Mouse (Mus musculus) layer of hippocampus, adult 6 months (tissue): ENCODE results near the gene Btnl10. TPM values are rescaled to one million over a fixed set of nuclear protein-coding genes. Genes with fewer than 3 reads are reported as not detected.

Experiments used
- long read RNA-seq, 2 experiments: library from polyadenylated mRNA; unstranded; transcript quantifications; one replicate each; pipeline ENCODE4 v2.0.0; 2019 to 2020
- microRNA-seq: library from miRNA; unstranded; fragments of <30 nt; microRNA quantifications from one replicate; pipeline ENCODE4 v1.2.0, GENCODE M21; 2020
- polyA plus RNA-seq: library from polyadenylated mRNA; unstranded; fragments of <200 nt; fragmentation: Nextera tagmentation; gene quantifications from 2 replicates; pipeline ENCODE4 v1.2.3, GENCODE M21; 2021

Gene Btnl10
- polyA plus RNA-seq = not detected in 2 replicates
- long read RNA-seq, experiment 1 = 0 reads
- long read RNA-seq, experiment 2 = 0 reads

DNA sequence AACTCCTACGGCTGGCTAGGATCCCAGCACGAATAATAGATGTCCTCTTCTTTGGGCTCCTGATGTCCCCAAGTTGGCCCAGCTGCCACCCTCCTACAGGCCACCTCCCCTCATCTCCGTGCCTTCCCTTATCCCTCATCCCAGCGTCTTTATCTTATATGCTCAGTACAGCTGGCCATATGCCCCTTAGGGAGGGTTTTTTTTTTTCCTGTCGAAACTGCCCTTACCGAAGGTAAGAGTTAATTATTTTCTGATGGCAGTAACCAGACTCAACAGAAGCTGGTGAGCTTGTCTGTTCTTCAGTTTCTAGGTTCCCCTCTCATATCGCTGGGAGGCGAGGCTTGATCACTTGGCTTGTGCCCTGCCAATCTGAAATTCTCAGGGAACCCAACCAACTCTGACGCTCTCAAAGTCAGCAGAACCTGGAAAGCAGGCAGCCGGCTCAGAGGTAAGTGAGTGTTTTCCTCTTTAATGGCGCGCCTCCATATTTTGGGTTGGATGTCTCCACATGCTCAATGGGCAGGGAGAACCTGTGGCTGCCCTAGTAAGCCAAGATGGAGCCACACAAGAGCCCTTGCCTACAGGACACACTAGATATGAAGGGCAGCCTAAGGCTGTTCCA, at the start of gene Btnl10:
Gene Btnl10 (plus strand): TSS at position 164 of the 622 bp plus-strand sequence.

DNA sequence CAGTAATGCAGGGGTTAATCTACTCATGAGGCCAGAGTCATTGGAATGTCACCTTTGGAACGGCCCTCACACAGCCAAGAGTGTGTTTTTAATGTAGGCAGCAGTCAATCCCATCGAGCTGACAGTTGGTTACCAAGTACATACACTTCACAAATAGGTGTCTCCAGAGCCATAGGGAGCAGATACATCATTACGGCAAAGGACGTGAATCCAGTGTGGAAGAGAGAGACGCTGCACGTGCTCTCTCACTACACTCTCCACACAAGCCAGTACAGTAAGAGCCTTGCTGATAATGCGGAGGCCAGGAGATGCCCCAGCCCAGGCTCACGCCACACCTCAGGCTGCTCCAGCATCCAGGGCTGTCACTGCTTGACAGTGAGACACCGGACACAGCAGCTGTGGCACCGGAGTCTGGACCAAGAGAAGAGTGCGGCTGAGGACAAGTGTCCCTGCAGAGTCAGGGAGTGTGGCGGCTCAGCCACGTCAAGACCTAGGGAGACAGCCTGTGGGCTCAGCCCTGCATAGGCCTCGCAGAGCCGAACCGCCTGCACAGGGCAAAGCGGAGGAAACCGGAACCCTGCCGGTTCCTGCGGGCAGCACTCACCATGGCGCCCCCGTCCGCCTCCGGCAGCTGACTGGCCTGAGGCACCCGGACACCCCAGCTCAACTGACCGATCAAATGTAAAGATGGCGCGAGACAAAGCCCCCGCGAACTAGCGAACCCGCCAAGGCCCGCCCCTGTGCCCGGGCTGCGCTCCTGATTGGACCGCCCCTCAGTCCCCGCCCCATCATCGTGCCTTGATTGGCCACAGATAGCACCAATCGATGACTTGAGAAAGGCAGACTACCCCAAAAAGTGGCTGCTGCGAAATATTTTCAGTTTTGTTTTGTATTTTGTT, 13.9 kb upstream of the Btnl10 start, which contains the start of gene Zfp39:
Gene Zfp39 (minus strand): TSS at position 715 of the 899 bp plus-strand sequence.

DNA sequence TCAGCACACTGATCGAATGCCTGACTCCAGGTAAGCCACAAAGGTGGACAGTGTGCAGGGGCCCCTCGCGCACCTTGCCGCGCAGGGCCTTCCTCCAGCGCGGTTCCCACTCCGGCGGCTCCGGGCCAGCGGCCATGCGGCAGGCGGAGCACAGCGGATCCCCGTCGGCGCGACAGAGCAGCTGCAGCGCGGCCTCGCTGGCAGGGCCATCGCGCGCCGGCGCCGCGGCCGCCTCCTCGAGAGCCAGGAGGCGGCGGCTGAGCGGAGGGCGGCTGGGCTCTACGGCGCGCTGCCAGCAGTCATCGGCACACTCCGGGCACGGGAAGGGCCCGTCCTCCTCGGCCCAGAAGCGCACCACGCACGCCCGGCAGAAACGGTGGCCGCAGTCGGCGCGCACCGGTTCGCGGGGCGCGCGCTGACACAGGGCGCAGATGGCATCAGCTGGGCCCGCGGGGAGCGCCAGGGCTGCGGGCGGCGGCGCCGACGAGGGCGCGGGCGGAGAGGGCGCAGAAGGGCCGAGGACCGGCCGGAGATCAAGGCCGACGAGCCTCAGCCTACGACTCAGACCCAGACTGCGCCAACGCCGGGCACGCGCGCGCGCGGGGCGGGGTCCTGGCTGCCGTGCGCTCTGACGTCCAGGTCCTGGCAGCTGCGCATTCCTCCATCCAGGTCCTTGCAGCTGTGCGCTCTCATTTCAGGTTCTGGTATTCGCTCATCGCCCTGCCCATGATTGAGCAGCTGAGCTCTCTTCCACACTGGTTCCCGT, 20.8 kb downstream of the Btnl10 start, which contains the start of gene Rnf187:
Gene Rnf187 (minus strand): TSS at position 595 of the 766 bp plus-strand sequence.

DNA sequence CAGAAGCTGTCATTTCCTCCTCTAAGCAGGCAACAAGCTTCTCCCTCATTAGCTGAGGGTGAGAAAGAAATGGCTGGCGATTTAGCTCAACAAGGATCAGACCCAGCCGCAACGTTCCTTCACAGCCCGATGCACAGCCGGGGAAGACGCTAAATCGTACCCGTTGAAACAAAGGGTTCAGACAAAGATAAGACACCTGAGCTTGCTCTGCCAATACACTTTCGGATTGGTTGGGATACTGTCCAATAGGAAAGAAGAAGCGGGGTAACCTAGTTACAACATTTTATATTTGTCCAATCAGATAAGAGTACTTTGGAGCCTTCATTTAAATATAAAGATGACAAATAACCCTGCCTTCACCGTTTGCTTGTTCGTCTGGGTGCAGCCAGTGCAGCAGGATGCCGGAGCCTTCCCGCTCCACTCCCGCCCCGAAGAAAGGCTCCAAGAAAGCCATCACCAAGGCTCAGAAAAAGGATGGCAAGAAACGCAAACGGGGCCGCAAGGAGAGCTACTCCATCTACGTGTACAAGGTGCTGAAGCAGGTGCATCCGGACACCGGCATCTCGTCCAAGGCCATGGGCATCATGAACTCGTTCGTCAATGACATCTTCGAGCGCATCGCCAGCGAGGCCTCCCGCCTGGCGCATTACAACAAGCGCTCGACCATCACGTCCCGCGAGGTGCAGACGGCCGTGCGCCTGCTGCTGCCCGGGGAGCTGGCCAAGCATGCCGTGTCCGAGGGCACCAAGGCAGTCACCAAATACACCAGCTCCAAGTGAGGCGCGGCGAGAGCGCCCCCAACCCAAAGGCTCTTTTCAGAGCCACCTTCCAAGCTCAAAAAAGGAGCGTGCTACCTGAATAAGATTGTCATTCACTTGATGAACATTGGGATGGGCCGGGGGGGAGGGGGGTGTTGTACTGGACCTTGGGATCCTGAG, 31.1 kb downstream of the Btnl10 start, which contains the start of gene Hist3h2ba:
Gene Hist3h2ba (plus strand): TSS at position 379 of the 938 bp plus-strand sequence.

DNA sequence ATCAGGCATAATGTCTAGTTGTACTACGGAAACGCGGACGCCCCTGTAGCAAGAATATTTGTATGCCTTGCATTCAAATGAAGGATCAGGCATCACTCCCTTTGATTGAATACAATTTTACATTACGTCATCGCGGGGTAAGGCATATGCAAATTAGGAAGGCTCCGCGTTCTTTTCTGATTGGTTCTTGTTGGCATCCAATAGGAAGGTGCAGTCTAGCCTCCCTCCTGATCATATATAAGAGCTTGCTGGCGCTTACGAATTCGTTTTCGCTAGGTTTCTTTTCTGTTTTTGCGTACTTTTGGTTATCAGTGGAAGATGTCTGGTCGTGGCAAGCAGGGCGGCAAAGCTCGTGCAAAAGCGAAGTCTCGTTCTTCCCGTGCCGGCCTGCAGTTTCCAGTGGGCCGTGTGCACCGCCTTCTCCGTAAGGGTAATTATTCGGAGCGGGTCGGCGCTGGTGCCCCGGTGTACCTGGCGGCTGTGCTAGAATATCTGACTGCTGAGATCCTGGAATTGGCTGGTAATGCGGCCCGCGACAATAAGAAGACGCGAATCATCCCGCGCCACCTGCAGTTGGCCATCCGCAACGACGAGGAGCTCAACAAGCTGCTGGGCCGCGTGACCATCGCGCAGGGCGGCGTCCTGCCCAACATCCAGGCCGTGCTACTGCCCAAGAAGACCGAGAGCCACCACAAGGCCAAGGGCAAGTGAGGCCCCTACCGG, 36.9 kb downstream of the Btnl10 start, which contains the start of the genes Hist3h2a and Trim17:
Gene Hist3h2a (plus strand): TSS at position 266 of the 723 bp plus-strand sequence.
Gene Trim17 (plus strand): TSS at position 266 of the 723 bp plus-strand sequence.

Small RNA genes lying within 50 kb of the gene (microRNA-seq; reads per million reads assigned to microRNA genes)
- gene Gm44313 = not detected

Other genes with a start within 250 kb of the Btnl10 start
- not detected in 2 replicates for gene Olfr320, start 236.8 kb upstream of the Btnl10 start, polyA plus RNA-seq
- not detected in 2 replicates for gene Olfr319, start 218.7 kb upstream of the Btnl10 start, polyA plus RNA-seq
- not detected in 2 replicates for gene Olfr318, start 193.9 kb upstream of the Btnl10 start, polyA plus RNA-seq
- gene Olfr317, start 178.7 kb upstream of the Btnl10 start, polyA plus RNA-seq = 0.09 and 0.13 TPM in 2 replicates
- gene Olfr316, start 165.2 kb upstream of the Btnl10 start, polyA plus RNA-seq = 0.67 and 0.89 TPM in 2 replicates
- not detected in 2 replicates for gene Olfr315, start 144.7 kb upstream of the Btnl10 start, polyA plus RNA-seq
- gene Olfr314, start 135.0 kb upstream of the Btnl10 start, polyA plus RNA-seq = not detected in 2 replicates
- gene Fam183b, start 115.9 kb upstream of the Btnl10 start, polyA plus RNA-seq = 28.9 and 30.2 TPM in 2 replicates
- not detected in 2 replicates for gene Olfr313, start 102.9 kb upstream of the Btnl10 start, polyA plus RNA-seq
- not detected in 2 replicates for gene Olfr312, start 88.7 kb upstream of the Btnl10 start, polyA plus RNA-seq
- gene Olfr311, start 78.7 kb upstream of the Btnl10 start, polyA plus RNA-seq = not detected in 2 replicates
- gene Gm12258, start 70.8 kb upstream of the Btnl10 start, polyA plus RNA-seq = 3.5 and 3.9 TPM in 2 replicates
- 3.4 and 4.0 TPM in 2 replicates for gene 2810021J22Rik, start 50.7 kb upstream of the Btnl10 start, polyA plus RNA-seq
- 6.0 and 6.7 TPM in 2 replicates for gene Zfp39, start 13.7 kb upstream of the Btnl10 start, polyA plus RNA-seq
- gene Rnf187, start 21.0 kb downstream of the Btnl10 start, polyA plus RNA-seq = 359 and 481 TPM in 2 replicates
- gene Hist3h2ba, start 31.0 kb downstream of the Btnl10 start, polyA plus RNA-seq = 23.0 and 26.4 TPM in 2 replicates
- gene Hist3h2a, start 36.8 kb downstream of the Btnl10 start, polyA plus RNA-seq = 89.8 and 93.1 TPM in 2 replicates
- 4.6 and 5.0 TPM in 2 replicates for gene Trim17, start 36.8 kb downstream of the Btnl10 start, polyA plus RNA-seq
- 10.9 and 12.4 TPM in 2 replicates for gene Trim11, start 60.2 kb downstream of the Btnl10 start, polyA plus RNA-seq
- 0.41 and 0.49 TPM in 2 replicates for gene Obscn, start 218.5 kb downstream of the Btnl10 start, polyA plus RNA-seq
- 2.0 and 3.1 TPM in 2 replicates for gene Iba57, start 245.8 kb downstream of the Btnl10 start, polyA plus RNA-seq